Mouse (Mus musculus) lung, postnatal 0 days (tissue): ENCODE measurements at regions not wholly inside any gene's neighbourhood (a gene's known extent, or its start where the extent isn't known, plus 50 kb on each side); places are given as distances from the start of the nearest gene placed in this dataset.

Experiments used
- CTCF ChIP-seq: IDR thresholded peaks from 2 replicates; pipeline ENCODE4 v1.5.1; 2016; ENCODE audit warnings: antibody characterized with exemption, mild to moderate bottlenecking
- EP300 ChIP-seq: IDR thresholded peaks from 2 replicates; pipeline ENCODE4 v1.6.1; 2016; ENCODE audit warnings: antibody characterized with exemption, mild to moderate bottlenecking, control low read depth

DNA sequence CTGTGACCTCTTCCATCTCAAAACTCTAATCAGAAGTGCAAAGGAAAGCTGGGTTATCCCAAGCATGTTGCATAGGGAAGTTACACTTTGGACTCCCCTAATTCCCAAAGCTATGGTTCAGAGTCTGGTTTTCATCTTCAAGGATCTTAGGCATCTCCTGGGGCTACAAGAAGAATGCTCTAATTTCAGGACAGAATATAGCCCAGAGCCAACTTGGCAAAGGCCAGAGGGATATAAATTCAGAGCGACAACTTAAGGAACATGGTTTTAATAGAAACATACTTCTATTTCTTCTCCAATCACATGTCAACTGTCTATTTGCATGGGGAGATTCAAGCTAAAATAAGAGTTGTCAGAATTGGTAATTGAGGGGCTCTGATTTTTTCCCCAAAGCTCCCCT, 441.4 kb upstream of the Klf4 start:
- TF ChIP-seq CTCF (no peak), EP300 (no peak)
